Mouse (Mus musculus) mouse embryonic stem cell (cell line): ENCODE data around the gene Myom1.

Source experiments
- in situ Hi-C, 2 experiments: fragments of 300-500 bp; cut with MboI; formaldehyde crosslinking; loops; 1 replicate in 1 of 2; 3 replicates in 1 of 2; pipeline ENCODE4 v1.14.3; 2019 to 2020; ENCODE audit warnings: low sequenced_read_pairs in 2 of 2, low pct_unique_long_range_greater_than_20kb in 1 of 2, mixed read lengths in 1 of 2; ENCODE audit not compliant: unreplicated experiment in 1 of 2

Gene Myom1

GRCm38 (mm10) chr17:71087396-71088153 lies 85.1 kb downstream of the Myom1 start:
- in situ Hi-C loops: no loop called here

- in situ Hi-C loops: no loop called here
Observed at GRCm38 (mm10) chr17:71088154-71088521, 85.7 kb downstream of the Myom1 start.

- in situ Hi-C loops: no loop called here
Observed at GRCm38 (mm10) chr17:71088991-71089434, 86.6 kb downstream of the Myom1 start.

- in situ Hi-C loops: no loop called here
Observed at GRCm38 (mm10) chr17:71089781-71090480, 87.5 kb downstream of the Myom1 start.

- in situ Hi-C loops: no loop called here
Observed at GRCm38 (mm10) chr17:71091024-71091423, 88.6 kb downstream of the Myom1 start.

- in situ Hi-C loops: no loop called here
Observed at GRCm38 (mm10) chr17:71092341-71092740, 89.9 kb downstream of the Myom1 start.

- in situ Hi-C loops: no loop called here
Observed at GRCm38 (mm10) chr17:71093793-71094192, 91.4 kb downstream of the Myom1 start.

GRCm38 (mm10) chr17:71094438-71094837 lies 92.0 kb downstream of the Myom1 start:
- in situ Hi-C loops: no loop called here

GRCm38 (mm10) chr17:71096557-71097208 lies 94.2 kb downstream of the Myom1 start:
- in situ Hi-C loops: no loop called here

- in situ Hi-C loops: no loop called here
Observed at GRCm38 (mm10) chr17:71097209-71097597, 94.8 kb downstream of the Myom1 start.

GRCm38 (mm10) chr17:71098606-71099005 lies 96.2 kb downstream of the Myom1 start:
- in situ Hi-C loops: no loop called here

- in situ Hi-C loops: no loop called here
Observed at GRCm38 (mm10) chr17:71102571-71103551, 100.4 kb downstream of the Myom1 start.

GRCm38 (mm10) chr17:71105297-71105696 lies 102.9 kb downstream of the Myom1 start:
- in situ Hi-C loops: no loop called here

GRCm38 (mm10) chr17:71106250-71106649 lies 103.8 kb downstream of the Myom1 start:
- in situ Hi-C loops: no loop called here

- in situ Hi-C loops: no loop called here
Observed at GRCm38 (mm10) chr17:71110753-71111265, 108.4 kb downstream of the Myom1 start.

- in situ Hi-C loops: no loop called here
Observed at GRCm38 (mm10) chr17:71112689-71113088, 110.3 kb downstream of the Myom1 start.

- in situ Hi-C loops: no loop called here
Observed at GRCm38 (mm10) chr17:71114282-71114681, 111.8 kb downstream of the Myom1 start.

- in situ Hi-C loops: no loop called here
Observed at GRCm38 (mm10) chr17:71117956-71118355, 115.5 kb downstream of the Myom1 start.
